Mouse (Mus musculus): ENCODE data around the gene Muc3.

DNA sequence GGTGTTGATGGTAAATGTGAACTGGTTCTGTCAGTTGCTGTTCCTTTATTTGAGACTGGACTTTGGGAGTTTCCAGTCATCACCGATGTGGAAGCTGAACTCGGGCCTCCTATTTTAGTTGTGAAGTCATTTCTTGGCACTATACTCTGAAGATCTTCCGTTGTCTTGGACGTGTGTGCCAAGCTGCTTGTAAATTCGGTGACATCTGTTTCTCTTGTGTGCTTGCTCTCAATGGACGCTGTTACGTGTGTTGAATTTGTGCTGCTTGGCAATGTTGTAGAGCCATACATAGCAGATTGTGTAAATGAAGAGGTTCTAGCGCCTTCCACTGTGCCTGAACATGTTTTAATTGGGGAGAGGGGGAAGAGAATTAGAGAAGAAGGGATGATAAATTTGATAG is 36.2 kb upstream of the Muc3 start:
- no peak for TF ChIP-seq CTCF (IDR thresholded peaks at IDR 0.05; ENCODE audit: low read depth)
- no peak for TF ChIP-seq EP300 (optimal IDR thresholded peaks at IDR 0.05)

Data from stomach, postnatal 0 days (tissue).